Mouse (Mus musculus) kidney, adult 2 months (tissue): ENCODE results near the gene Xrcc5.

ENCODE experiments used
- CTCF ChIP-seq: fragments of 200-500 bp; conservative IDR thresholded peaks from 2 replicates; pipeline ENCODE4 v1.5.1; 2011; ENCODE audit warnings: low read depth, mild to moderate bottlenecking, control low read depth, low read length, moderate library complexity, mixed read lengths; ENCODE audit not compliant: insufficient read depth, insufficient read length
- POLR2A ChIP-seq: fragments of 200-500 bp; IDR thresholded peaks from one replicate; pipeline ENCODE4 v1.6.1; 2011; ENCODE audit warnings: low read depth, low read length, control low read depth

DNA sequence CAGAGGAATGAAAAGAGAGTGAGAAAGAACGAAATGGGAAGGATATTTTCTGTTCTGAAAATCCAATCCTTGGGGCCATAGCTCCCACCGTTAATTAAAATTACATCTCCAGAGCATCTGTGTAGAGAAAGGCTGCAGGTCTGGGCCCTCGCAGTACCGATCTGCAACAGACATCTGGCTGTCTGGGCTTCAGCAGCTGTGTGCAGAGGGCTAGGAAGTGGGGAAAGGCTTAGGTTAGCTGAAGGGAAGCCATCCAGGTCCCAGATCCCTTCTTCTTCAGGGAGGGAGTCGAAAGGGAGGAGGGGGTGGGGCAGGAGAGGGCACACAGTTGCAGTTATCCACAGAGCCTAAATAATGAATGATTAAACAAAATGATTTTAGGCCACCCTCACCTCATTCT lies 22.7 kb upstream of the Xrcc5 start:
- TF ChIP-seq CTCF = no peak
- no peak for TF ChIP-seq POLR2A
